Mouse (Mus musculus): ENCODE results near the gene Nkx1-2.

Nkx1-2 gene

DNA sequence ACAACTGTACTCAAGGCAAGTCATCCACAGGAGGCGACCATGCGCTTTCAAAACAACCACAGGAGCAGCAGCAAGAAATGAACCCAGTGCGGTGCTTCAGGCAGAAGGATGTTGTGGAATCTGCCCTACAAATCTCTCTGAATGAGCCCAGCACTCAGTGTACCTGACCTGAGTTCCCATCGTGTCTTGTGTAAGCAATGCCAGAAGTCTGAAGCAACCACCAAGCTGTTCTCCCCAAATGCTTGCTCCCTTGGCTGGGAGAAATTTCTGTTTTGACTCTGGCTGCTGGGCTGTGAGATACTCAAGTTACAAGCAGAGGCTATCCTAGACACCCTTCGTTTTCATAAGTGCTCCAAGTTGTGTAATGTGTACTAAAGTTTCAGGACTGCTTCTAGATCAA is 6.3 kb upstream of the Nkx1-2 start:
- DNase-seq (ENCODE audit: low spot score in 2 of 2), result no peak

GRCm38 (mm10) chr7:132604720-132605119 is 5.3 kb upstream of the Nkx1-2 start:
- DNase-seq (ENCODE audit: low spot score in 2 of 2), result no peak

DNA sequence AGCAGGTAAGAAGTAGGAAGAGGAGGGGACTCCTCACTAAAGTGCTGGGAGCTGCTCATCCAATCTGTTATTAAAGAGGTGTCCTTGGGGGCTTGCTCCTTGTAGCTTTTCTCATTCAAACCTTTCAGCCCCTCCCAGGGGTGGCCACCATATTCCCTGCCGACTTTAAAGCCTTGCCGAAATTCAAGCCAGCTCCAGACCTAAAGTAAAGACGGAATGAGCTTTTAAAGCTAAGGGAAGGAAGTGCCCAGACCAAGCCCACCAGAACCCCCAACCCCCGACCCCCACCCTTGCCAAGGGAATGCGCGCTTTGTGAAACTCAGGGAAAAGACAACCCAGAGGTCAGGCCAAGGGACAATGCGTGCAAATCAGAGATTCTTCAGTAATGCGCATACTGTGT is 1.5 kb upstream of the Nkx1-2 start:
- no peak for DNase-seq (ENCODE audit: low spot score in 2 of 2)

DNA sequence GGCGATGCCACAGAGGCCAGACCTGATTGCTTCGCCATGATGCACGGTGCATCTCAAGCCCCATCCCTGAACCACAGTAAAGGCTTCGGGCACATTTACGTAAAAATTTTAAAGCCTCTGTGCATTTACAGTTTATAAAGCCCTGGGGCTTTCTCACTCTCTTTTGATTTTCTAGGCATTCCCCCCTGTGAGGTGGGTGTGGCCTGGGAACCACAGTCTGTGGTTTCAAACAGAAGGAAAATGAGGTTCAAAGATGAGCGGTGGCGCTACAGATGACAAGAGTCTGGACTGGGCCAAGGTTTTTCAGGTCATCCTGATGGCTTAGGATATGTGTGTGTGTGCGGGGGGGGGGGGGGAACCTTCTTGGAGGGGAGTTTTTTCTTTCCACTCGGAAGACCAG is 589 bp upstream of the Nkx1-2 start:
- no peak for DNase-seq (ENCODE audit: low spot score in 2 of 2)

DNA sequence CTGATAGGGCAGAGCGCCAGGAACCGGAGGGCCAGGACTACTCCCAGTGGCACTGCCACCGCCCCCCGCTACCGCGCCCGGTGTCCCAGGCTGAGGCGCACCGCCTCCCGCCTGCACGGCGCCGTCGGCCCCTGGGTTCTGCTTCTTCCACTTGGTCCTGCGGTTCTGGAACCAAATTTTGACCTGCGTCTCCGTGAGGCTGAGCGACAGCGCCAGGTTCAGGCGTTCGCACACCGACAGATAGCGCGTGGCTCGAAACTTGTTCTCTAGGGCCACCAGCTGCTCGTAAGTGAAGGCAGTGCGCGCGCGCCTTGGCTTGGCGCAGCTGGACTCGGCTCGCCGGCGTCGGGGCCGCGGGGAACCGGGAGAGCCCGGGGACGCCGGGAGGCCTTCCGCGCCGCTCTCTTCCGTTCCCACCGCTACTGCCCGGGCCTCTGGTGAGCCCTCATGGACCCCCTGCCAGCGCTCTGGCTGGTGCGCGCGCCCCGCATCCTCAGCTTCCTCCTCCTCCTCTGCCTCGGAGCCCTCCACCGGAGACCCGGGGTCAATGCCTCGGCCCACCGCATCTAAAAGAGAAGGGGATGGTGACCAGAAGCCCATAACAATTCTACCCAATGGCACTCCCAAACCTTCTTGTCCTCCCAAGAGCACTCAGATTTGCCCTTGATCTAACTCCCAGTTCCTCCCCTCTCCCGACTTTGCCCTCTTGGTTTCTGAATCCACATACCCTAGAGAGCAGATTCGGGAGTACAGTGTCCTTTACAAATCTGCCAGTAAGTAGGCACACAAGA is 2.0 kb downstream of the Nkx1-2 start:
- DNase-seq (ENCODE audit: low spot score in 2 of 2), result no peak

GRCm38 (mm10) chr7:132596557-132597250 is 2.7 kb downstream of the Nkx1-2 start:
- no peak for DNase-seq (ENCODE audit: low spot score in 2 of 2)

GRCm38 (mm10) chr7:132595787-132596186 is 3.6 kb downstream of the Nkx1-2 start:
- DNase-seq (ENCODE audit: low spot score in 2 of 2), result no peak

DNA sequence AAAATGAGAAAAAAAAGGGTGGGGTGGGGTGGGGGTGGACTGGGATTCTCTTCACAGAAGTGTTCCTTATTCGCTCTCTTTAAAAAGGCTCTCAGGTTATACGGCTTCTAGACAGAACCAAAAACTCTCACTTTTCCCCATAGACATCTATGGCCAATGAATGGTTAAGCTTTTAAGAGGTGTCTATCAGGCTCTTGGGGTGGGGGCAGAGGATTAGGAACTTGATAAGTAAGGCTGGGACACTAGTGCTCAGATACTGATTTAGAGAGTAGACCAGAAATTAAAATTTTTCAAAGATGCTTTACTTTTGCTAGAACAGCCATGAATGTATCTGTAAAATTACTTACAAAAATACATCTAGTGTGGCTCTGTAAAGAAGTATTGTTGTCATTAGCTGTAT is 5.1 kb downstream of the Nkx1-2 start:
- no peak for DNase-seq (ENCODE audit: low spot score in 2 of 2)

- no peak for DNase-seq (ENCODE audit: low spot score in 2 of 2)
These were observed 5.7 kb downstream of the Nkx1-2 start for GRCm38 (mm10) chr7:132593762-132594161.

- DNase-seq (ENCODE audit: low spot score in 2 of 2), result no peak
These were observed 9.8 kb downstream of the Nkx1-2 start for GRCm38 (mm10) chr7:132589610-132590009.

- no peak for DNase-seq (ENCODE audit: low spot score in 2 of 2)
These were observed 12.3 kb downstream of the Nkx1-2 start for GRCm38 (mm10) chr7:132587167-132587566.

- no peak for DNase-seq (ENCODE audit: low spot score in 2 of 2)
These were observed 13.5 kb downstream of the Nkx1-2 start for GRCm38 (mm10) chr7:132585695-132586491.

GRCm38 (mm10) chr7:132581441-132581840 is 18.0 kb downstream of the Nkx1-2 start:
- DNase-seq (ENCODE audit: low spot score in 2 of 2), result no peak

GRCm38 (mm10) chr7:132580511-132580910 is 18.9 kb downstream of the Nkx1-2 start:
- DNase-seq (ENCODE audit: low spot score in 2 of 2), result no peak

- DNase-seq (ENCODE audit: low spot score in 2 of 2), result no peak
These were observed 22.5 kb downstream of the Nkx1-2 start for GRCm38 (mm10) chr7:132576891-132577290.

GRCm38 (mm10) chr7:132576116-132576650 is 23.3 kb downstream of the Nkx1-2 start, which contains the start of gene Oat:
Oat (minus strand) TSS chr7:132576398.
- peak; percentile 90 to 91 for DNase-seq (ENCODE audit: low spot score in 2 of 2)

GRCm38 (mm10) chr7:132575623-132576022 is 23.8 kb downstream of the Nkx1-2 start:
- peak; percentile 62 to 75 for DNase-seq (ENCODE audit: low spot score in 2 of 2)

DNA sequence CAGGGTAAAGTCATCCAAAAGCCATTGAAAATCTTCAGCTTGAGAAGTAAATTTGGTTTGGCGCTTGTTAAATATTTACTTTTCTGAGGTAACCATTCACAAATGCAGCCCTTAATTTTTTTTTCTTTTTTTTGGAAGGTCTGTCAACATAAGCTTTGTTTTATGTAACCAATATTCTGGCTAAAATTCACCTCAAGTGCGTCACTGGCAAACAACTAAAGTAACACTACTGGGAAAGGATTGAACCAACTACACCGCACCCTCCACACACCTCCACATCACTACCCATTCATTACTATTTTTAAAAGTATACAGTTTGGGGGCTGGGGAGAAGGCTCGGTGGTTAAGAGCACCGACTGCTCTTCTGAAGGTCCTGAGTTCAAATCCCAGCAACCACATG is 24.8 kb downstream of the Nkx1-2 start:
- DNase-seq (ENCODE audit: low spot score in 2 of 2), result no peak

DNA sequence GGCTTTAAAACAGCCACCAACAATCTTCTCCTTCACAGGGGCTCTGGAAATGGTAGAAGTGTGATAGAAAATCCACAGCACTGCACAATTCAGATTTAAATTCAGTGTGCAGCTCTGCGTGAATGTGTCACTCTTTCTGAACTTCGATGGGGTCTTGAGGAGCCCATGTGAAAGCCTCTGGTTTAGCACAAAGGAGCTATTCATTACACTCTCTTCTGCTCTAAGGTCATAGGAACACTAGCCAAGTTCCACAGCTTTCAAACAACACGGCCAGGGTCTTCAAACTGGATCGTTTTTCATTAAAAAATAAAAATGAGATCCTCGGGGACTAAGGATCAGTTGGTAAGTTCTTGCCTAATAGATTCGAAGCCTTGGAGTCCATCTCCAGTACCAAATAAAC is 26.2 kb downstream of the Nkx1-2 start:
- DNase-seq (ENCODE audit: low spot score in 2 of 2), result no peak

DNA sequence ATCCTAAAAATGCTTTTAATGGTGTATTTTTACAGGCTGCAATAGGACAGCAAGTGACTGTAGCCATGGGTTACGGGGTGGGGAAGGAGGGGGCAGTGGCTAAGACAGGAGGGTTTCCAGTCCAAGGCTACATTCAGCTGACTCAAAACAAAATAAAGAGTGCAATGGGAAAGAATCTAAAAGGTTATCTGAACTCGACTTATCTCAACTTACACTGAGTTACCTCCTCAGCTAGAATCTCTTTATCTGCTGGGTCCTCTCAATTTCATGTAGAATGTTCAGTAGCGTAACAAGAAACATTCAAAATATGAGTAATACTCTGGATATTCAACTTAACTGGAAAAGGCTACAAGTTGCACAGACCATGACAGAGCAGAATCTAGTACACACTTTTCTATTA is 26.7 kb downstream of the Nkx1-2 start:
- no peak for DNase-seq (ENCODE audit: low spot score in 2 of 2)

GRCm38 (mm10) chr7:132571481-132571880 is 28.0 kb downstream of the Nkx1-2 start:
- DNase-seq (ENCODE audit: low spot score in 2 of 2), result no peak

DNA sequence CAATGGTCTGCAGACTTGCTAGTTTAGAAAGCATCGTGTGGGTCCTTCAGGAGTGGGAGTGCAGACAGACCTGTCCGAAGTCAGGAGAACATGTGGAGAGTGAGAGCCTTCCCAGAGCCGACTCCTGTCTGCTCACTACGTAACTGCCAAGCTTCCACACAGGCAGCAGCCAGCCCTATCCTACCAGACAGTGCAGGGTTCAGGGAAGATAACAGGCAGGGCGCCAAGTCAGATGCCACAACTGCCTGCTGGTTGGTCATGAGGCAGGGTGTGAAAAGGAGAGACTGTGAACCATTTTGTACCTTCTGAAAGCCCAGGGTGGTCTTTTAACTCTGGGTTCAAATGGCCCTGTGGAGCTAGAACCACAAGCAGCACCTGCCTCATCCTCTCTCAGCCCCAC is 29.4 kb downstream of the Nkx1-2 start:
- DNase-seq (ENCODE audit: low spot score in 2 of 2), result no peak
